Mouse (Mus musculus) large intestine, adult 2 months (tissue): ENCODE measurements at regions not wholly inside any gene's neighbourhood (a gene's known extent, or its start where the extent isn't known, plus 50 kb on each side); places are given as distances from the start of the nearest gene placed in this dataset.
A peak's percentile ranks its signal among the peaks of the same experiment; 100 is the strongest.

Experiments used
- DNase-seq: peaks from one replicate; pipeline ENCODE4 v3.0.0-alpha.2; 2012; ENCODE audit warnings: low read depth, low spot score
- WGBS: fragments of 180-500 bp; shearing (Covaris S2); methylation state at CpG from one replicate; pipeline ENCODE4 v1.1.7; 2018; 5-methylcytosine and 5-hydroxymethylcytosine counted together

DNA sequence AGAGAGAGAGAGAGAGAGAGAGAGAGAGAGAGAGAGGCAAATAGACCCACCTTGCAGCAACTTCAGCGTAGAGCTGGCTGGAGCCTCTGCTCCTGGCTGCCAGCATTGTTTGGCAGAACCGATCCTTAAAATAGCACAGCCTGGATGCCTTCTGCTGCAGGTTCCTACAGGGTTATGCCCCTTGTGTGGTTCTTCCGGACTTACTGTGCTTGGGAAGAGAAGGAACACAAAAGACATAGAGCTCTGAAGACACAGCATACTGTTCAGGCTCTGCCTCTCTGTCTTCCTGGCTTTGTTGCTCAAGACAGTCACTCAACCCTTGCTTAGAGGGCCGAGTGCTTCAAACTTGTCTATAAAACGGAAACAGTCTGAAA, 86.2 kb upstream of the Slc25a26 start:
- no peak for DNase-seq
- 53% methylated on average over 5 of the region's 5 CpGs for WGBS

DNA sequence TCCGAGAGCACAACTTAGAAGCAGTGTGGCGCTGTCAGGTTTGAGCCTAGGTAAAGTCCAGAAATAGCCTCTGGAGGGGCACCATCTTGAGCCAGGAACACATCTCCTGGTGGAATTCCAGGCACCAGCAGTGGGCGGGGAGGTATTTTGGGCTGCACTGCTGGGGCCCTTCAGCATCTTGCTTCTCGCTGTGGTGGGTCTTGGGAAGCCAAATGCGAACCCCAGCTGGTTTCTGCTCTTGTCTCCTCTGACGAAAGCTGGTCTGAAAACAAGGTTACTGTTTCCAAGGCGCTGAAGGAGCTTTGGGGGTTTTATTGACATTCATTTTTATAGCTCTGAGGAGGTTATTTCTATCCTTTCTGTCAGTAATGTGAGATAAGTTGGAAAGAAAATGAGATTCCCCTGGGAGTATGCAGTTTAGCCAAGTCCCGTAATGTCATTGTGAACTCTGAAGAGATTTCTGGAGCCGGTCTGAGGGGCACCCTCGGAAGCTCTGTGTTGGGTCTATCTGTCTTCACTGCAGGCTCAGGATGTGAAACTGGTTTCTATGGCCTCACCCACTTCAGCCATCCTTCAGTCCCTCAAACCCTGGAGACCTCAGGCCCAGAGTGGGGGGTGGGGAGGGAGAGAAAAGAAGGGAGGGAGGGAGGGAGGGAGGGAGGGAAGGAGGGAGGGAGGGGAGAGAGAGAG, 86.7 kb upstream of the Slc25a26 start:
- 63% methylated on average over 10 of the region's 10 CpGs for WGBS
- no peak for DNase-seq

DNA sequence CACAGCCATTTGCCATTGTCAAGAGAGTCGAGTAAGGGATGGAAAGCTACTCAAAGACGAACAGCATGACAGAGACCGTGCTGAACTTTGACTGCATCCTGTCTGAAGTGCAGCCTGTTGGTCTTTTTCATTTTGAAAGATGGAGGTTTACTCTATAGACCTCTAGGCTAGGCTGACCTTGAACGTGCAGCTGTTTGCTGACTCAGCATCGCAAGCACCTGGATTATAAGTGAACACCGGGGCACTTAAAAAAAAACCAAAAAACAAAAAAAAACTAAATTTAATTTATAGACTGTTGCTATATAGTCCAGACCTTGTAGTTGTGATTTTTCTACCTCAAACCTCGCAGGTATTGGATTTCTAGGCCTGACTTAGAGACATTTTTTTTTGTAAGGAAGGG, 87.8 kb upstream of the Slc25a26 start:
- no peak for DNase-seq
- whole genome bisulfite sequencing: 85% methylated on average over 7 of the region's 7 CpGs

DNA sequence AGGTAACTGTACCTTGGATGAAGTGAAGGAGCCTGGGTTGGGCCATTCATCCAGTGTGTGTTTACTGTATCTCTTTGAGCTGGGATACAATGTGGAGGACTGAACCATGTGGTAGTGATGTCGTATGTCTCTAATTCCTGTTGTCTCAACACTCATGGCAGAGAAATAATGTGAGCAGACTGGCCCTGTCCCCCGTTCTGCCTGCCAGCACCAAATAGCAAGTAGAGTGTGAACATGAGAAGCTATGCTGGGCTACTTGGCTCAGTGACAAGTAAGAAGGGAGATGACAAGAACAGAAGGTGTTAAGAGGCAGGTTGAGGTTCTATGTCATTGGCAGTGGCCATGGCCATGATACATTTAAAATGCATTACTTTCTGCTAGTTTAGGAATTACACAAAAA, 89.7 kb upstream of the Slc25a26 start:
- no peak for DNase-seq
- whole genome bisulfite sequencing: 85% methylated on average over 2 of the region's 2 CpGs

DNA sequence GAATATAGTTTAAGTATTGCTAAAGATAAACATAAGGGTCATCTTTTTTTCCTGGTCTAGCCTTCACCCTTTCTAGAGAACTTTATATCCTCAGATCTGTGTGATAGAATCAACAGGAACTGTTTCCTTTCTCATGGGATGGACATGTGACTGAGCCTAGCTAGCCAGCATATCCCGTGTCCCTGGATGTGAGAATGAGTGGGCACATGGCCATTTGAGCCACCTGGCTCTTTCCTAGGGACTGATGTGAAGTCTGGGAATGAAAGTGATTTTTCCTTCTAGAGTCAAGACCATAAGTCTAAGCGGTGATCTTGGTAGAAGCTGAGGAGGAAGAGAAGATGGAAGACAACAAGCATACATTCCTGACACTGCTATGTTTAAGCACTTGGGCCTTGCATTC, 91.1 kb upstream of the Slc25a26 start:
- no peak for DNase-seq
- 77% methylated on average over 2 of the region's 2 CpGs for WGBS

DNA sequence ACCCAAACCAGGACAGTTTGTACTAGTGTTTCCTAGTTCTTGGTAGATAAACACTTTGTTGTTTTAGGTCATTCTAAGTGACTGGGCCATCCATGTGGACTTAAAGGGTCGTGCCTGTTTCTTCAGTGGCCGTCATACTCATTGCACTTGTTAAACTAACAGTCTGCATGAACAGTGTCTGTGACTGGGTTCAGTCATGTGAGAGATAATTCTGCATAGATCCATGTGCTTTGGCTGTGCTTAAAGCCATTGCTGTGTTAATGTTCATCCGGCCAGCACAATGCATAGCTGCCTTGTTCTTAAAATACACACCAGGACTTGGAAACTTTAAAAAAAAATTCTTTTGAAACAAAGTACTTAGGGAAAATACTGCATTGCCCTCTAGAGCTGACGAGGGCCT, 92.4 kb upstream of the Slc25a26 start:
- WGBS: 80% methylated on average over 4 of the region's 4 CpGs
- no peak for DNase-seq

DNA sequence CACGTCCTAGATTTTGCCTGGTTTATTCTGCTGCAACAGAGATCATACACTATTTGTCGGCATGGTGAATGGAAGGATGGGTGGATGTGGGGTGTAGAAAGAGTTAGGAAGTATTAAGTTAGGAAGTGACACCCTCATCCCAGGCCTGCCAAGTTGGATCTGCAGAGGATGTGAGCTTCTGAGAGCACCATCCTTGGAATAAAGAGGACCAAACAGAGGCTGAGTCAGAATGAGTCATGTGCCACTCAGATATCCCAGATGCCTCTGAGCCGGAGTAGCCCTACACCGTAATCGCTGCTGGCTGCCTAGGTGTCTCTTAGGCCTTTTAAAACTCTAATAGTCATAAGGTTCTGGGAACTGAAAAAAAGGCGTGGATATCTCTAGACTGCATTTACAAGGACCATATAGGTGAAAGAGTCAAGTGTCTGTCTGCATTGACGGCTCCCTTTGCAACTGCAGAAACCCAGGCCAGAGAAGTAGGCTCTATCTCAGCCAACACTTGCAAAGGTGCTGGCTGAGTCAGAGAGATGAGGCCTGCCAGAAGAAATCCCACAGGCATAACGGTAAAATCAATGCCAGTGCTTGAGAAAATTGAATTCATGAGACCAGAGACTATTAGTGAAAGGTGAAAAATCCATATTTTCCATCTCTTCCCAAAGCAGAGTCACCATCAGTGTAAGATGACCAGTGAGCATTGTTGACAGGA, 94.6 kb upstream of the Slc25a26 start:
- WGBS: 72% methylated on average over 8 of the region's 8 CpGs
- DNase-seq: no peak

DNA sequence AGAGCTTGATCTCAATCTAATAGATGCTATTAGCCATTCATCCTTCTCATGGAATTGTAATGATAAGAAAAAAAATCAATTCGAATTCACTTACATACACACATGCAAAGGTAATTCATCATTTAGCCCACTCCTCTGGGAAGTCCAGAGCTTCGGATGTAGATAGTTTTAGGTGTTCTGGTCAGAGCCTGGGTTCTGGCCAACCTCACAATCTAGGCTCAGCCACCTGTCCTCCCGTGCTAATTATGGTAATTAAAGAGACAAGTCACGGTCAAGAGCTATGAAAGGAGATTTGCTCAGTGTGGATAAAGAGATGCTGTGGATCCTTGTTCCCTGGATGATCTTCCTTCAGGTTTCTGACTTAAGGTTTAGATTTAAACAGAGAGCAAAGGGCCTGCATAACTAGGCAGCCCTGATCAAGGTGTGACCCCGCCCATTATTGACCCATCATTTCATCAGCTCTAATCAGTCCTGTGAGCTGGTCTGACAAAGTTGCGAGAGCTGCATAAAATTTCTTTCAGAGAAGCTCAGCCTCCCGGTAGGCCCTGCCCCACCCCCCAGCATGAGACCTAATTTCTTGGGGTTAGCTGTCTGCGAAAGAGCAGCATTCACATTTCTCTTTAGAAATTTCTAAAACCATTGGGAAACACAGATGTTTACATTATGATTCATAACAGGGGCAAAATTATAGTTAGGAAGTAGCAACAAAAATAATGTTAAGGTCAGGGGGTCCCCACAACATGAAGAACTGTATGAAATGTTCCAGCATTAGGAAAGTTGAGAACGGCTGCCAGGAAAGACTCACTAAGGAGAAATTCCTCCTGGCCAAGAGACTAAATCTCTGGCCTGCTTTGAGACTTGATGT, 98.3 kb upstream of the Slc25a26 start:
- WGBS: 81% methylated on average over 9 of the region's 9 CpGs
- no peak for DNase-seq

DNA sequence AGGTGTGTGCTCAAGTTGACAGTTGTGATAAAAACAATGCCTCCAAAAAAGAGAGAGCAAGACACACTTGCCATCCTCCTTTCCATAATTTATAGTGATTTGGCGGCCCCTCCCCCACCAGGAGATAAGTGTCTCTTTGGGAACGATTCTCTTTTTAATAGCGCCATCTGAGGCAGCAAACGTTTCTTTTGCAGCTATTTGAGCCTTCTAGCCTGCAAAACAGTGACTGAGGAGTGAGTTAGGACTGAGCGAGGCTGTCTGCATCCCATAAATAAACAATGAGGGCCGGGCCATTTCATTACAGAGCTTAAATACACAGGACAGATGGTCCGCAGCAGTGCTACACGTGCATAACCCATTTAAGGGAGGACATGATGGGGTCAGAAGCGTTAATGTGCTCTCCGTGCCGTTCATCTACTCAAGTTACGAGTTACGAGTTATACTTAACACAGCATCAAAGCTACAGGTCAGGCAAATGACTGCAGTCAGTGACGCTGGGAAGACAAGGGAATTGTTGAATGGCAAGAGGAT, 99.0 kb upstream of the Slc25a26 start:
- 34% methylated on average over 14 of the region's 14 CpGs for WGBS
- DNase-seq: no peak

DNA sequence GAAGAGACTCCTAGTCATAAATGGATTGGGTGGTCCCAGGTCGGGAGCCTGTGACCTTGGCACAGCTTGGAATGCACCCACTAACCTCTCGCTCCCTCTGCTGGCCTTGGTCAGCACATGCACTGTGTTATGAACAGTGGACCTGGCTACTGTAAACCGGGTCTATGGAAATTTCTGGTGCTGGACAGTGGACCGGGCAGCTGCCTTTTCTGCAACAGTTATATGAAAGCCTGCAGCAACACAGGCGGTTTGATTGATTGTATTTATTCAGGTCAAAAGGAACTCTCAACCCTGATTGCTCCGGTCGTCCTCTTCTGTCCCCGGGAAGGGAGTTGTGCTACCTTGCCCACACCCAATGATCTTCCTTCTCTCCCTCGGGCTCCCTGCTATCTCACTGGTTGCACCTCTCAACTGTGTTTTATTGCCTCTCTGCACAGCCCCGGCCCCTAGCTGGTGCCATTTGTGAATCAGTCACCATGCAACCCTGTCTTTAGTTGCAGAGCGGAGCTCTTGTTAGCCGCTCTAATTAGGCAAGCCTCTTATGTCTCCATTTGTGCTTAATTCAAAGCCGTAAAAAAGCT, 99.6 kb upstream of the Slc25a26 start:
- DNase-seq: no peak
- 10% methylated on average over 13 of the region's 13 CpGs for WGBS

DNA sequence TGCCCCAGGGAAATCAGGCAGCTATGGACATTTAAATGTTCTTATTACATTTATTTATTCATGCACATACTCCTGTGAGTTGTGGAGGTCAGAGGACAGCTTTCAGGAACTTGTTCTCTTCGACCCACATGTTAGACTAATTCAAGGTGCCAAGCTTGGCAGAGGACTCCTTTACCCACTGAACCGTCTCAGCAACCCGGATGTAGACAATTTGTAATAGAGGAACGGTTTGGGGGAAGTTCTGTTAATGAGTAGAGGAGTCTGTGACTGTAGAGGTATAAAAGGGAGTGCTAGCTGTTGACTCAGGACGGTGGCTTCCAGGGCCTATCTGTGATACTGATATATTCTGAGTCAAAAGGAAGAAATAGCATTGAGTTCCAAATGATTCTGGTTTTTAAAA, 107.4 kb upstream of the Magi1 start:
- DNase-seq: no peak
- WGBS: 18% methylated on average over 5 of the region's 5 CpGs

DNA sequence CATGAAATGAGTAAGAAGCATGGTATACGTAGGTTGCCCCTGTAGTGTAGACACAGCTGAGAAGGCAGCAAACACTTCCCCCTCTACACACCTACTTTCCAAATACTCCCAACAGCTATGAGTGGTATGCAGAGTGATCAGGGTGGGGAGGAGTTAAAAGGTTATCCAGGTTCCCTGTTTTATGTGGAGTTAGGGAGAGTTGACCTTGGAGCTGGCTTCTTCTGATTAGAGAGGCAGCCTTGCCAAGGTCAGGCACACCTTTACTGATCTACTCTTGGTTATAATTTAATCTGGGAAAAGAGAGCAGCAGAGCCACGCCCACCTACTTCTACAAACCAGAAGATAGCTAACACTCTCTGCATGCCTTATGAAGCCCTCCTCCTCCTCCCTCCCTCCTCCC, 106.7 kb upstream of the Magi1 start:
- 35% methylated on average over 2 of the region's 2 CpGs for WGBS
- peak; percentile 77 for DNase-seq

DNA sequence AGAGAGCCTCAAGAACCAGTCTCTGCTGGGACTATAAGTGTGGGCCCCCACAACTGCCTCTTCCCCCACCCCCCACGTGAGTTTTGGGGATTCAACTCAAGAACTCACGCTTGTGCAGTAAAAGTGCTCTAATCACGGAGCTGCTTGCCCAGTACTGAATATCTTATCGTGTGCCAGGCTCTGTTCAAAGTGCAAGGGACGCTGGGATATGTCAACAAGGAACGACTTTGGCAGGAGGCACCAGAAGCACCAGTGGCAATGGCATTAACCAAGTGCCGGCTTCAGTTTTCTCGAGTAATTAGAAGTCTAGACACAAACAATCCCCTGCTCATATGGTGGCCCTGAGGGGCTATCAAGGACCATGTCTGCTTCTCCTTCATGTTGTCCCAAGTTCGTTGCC, 106.0 kb upstream of the Magi1 start:
- DNase-seq: no peak

DNA sequence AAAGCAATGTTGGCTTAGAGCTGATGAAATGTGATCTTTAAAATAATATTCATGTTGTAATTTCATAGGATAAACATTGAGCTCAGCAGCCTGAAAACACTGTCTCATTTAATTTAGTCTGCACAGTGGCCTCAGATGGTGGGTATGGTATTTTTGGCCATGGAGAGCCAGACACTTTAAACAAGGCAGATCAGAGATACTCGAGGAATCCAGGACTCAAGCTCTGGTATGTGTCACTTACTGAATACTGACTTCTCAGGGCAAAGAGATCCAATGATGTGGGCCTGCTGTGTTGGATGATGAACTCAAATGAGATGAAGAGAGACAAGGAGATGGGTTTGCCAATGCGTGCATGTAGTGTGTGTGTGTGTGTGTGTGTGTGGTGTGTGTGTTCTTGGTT, 103.9 kb upstream of the Magi1 start:
- WGBS: 67% methylated on average over 2 of the region's 2 CpGs
- DNase-seq: no peak

More for the DNA sequence above, 106.0 kb upstream of the Magi1 start:
- WGBS: 18% methylated on average over 9 of the region's 9 CpGs

DNA sequence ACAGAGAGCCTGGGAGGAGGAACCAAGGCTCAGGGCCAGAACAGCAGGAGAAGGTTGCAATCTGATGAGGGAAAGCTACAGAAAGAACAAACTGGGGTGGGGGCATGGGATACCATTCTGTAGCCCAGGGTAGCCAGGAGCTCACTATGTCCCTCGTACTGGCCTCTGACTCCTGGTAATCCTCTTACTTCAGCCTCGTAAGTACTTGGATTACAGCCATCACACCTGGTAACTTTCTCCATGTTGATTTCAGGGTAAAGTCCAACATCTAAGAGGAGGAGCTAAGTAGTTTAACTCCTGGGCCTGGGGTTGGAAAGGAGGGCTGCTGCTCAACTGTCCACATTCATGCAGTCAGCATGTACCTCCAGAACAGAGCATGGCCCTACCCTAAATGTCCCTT, 101.8 kb upstream of the Magi1 start:
- WGBS: 34% methylated on average over 2 of the region's 2 CpGs
- no peak for DNase-seq

DNA sequence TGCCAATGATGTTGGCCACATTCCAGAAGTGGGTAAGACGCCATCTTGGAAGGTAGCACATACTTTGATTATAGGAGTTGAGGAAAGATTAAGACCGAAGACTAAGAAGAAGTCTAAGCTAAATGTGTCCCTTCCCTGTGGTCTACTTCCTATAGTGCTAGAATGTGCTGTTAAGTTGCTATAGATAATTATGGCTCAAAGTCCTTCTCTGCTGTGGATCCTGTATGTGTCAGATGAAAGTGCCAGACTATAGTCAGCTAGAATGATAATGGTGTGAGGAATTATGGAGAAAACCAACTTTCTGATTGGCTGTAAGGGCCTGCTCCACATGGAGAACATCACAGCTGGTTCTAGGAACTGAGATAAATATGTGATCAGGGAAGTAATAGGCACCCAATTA, 86.3 kb upstream of the Magi1 start:
- DNase-seq: no peak
- 69% methylated on average over 2 of the region's 2 CpGs for WGBS

DNA sequence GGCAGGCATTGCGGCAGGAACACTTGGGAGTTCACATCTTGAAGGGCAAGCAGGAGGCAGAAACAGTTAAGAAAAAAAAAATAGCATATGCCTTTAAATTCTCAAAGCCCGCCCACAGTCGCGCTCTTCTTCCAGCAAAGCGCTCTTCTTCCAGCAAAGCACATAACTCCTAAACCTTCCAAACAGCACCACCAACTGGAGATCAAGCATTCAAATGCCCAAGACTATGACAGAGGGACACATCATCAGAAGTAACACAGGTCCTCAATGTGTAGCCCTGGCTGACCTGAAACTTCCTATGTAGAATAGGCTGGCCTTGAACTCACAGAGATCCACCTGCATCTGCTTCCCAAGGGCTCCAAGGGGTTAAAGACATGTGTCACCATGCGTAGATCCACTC, 80.2 kb upstream of the Magi1 start:
- no peak for DNase-seq
- WGBS: 79% methylated on average over 6 of the region's 6 CpGs

DNA sequence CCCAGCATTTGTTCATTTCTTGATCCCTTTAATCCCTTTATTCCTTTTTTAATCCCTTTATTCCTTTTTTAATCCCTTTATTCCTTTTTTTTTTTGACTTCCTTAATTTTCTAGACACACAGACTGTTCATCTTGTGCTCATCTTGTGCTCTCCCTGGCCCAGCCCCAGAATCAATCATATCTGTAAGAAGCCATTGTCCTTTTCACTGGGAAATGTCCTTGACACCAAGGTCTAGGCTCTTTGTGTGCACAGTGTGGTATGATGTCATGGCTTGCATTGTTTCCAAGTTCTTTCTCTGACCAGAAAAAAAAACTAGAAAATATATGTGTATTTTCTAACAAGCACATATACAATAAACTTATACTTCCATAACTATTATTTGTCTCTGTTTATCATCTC, 78.9 kb upstream of the Magi1 start:
- no peak for DNase-seq

DNA sequence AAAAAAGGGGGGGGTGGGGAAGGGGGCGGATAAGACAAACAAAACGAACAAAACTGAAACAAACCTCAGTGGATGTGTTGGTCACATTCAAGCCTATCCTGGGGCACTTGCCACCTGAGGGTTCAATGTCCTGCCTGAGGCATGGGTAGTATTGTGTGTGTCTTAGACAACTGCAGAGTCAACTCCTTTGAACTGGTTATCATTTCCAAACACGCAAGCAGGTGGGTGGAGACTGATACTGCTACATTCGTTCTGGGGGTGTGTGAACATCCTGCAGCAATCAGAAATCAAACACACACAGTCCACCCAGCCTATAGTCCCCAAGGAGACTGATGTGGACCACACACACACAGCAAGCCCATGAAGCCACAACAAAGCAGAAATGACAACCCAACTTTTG, 73.9 kb upstream of the Magi1 start:
- WGBS: 70% methylated on average over 4 of the region's 4 CpGs
- no peak for DNase-seq

DNA sequence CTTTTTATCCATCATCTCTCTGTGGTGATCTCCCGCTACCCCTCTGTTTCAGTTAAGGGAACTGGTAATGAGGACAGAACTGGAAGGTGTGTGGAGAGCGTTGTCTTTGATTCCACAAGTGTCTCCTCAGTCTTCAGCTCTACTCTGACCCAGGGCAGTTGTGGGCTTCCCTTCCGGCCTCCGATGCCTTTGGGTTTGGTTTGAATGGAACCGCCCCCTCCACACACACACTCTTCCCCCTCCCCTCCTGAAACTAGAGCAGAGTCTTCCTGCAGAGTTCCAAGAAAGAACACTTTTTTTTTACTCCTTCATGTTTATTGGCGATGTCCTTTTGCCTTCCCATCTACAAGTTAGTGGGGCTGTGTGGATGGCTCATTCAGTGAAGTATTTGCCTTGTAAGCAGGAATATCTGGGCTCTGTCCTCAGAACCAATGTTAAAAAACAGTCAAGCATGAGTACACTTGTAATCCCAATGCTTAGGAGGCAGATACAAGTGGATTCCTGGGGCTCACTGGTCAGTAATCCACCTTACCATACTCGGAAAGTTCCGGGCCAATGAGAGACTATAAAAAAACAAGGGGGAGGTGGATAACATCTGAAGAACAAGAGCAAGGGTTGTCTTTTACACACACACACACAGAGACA, 70.9 kb upstream of the Magi1 start:
- 58% methylated on average over 8 of the region's 8 CpGs for WGBS
- no peak for DNase-seq
